Mouse (Mus musculus) midbrain, embryonic 15.5 days (tissue): ENCODE data around the gene Slit3. TPM values are rescaled to one million over a fixed set of nuclear protein-coding genes. Genes with fewer than 3 reads are reported as not detected.
A peak's percentile ranks its signal among the peaks of the same experiment; 100 is the strongest.

Experiments
- ATAC-seq: fragments of 200-750 bp; cut with Nextera tagmentation; replicated peaks from 2 replicates; pipeline ENCODE4 v1.8.0; 2017; ENCODE audit warnings: moderate TSS enrichment
- H3K27ac ChIP-seq: fragments of 300-500 bp; sonication (generic); 2 replicates; pipeline ENCODE4 v1.5.1; 2015; ENCODE audit warnings: mild to moderate bottlenecking, inconsistent platforms
- H3K27me3 ChIP-seq: fragments of 300-500 bp; sonication (generic); replicated peaks from 2 replicates; pipeline ENCODE4 v1.6.1; 2015; ENCODE audit warnings: inconsistent platforms
- H3K36me3 ChIP-seq: fragments of 300-500 bp; sonication (generic); replicated peaks from 2 replicates; pipeline ENCODE4 v1.6.1; 2015; ENCODE audit warnings: inconsistent platforms
- H3K4me1 ChIP-seq: fragments of 300-500 bp; sonication (generic); 2 replicates; pipeline ENCODE4 v1.6.1; 2015; ENCODE audit warnings: inconsistent platforms
- H3K4me2 ChIP-seq: fragments of 300-500 bp; sonication (generic); 2 replicates; pipeline ENCODE4 v1.6.1; 2015; ENCODE audit warnings: inconsistent platforms, mild to moderate bottlenecking, moderate library complexity
- H3K4me3 ChIP-seq: fragments of 300-500 bp; sonication (generic); 2 replicates; pipeline ENCODE4 v1.5.1; 2015; ENCODE audit warnings: mild to moderate bottlenecking, inconsistent platforms
- H3K9ac ChIP-seq: fragments of 300-500 bp; sonication (generic); 2 replicates; pipeline ENCODE4 v1.6.1; 2015; ENCODE audit warnings: mild to moderate bottlenecking, inconsistent platforms
- H3K9me3 ChIP-seq: fragments of 300-500 bp; sonication (generic); 2 replicates; pipeline ENCODE4 v1.6.1; 2016; ENCODE audit warnings: inconsistent platforms
- WGBS: fragments of 180-500 bp; shearing (Covaris S2); methylation state at CpG from one replicate; pipeline ENCODE4 v1.1.7; 2015; ENCODE audit warnings: mixed read lengths; 5-methylcytosine and 5-hydroxymethylcytosine counted together
- polyA plus RNA-seq: library from polyadenylated mRNA; unstranded; fragments of >200 nt; fragmentation: Nextera tagmentation; extraction: Ambion mirVana; gene quantifications from 2 replicates; pipeline ENCODE4 v1.2.1, GENCODE M21; 2015

Slit3 gene
- polyA plus RNA-seq, 1 experiment from 2014 or later = 5.9 TPM

GRCm38 (mm10) chr11:35407341-35408154 is 286.5 kb downstream of the Slit3 start:
- WGBS = 50% methylated on average over 12 of the region's 12 CpGs
- H3K4me2 ChIP-seq = no peak overlapping the region
- peak; percentile 85 for ATAC-seq
- no peak overlapping the region for H3K27ac ChIP-seq
- no peaks in the 10 kb centered on the region for H3K36me3 ChIP-seq
- H3K27me3 ChIP-seq = peaks cover 23% of the 10 kb centered on the region; the same call in 1 of the 2 replicates
- H3K9ac ChIP-seq = no peak overlapping the region
- H3K9me3 ChIP-seq = no peaks in the 10 kb centered on the region
- no peak overlapping the region for H3K4me3 ChIP-seq
- peaks cover 7% of the 10 kb centered on the region; the same call in 1 of the 2 replicates for H3K4me1 ChIP-seq

GRCm38 (mm10) chr11:35410431-35410830 is 289.4 kb downstream of the Slit3 start:
- no peaks in the 10 kb centered on the region for H3K36me3 ChIP-seq
- no peak overlapping the region for H3K9ac ChIP-seq
- WGBS = 84% methylated on average over 3 of the region's 3 CpGs
- no peaks in the 10 kb centered on the region for H3K9me3 ChIP-seq
- H3K4me3 ChIP-seq = no peak overlapping the region
- no peak overlapping the region for H3K27ac ChIP-seq
- H3K4me1 ChIP-seq = peaks cover 7% of the 10 kb centered on the region; the same call in 1 of the 2 replicates
- peaks cover 15% of the 10 kb centered on the region; the same call in 1 of the 2 replicates for H3K27me3 ChIP-seq
- H3K4me2 ChIP-seq = no peak overlapping the region
- ATAC-seq = no peak

- H3K4me1 ChIP-seq = 0 out of 2 replicates have a peak, but pooled peaks cover 7% of the 10 kb centered on the region
- H3K27me3 ChIP-seq = 0 out of 2 replicates have a peak, but pooled peaks cover 3% of the 10 kb centered on the region
- H3K9ac ChIP-seq = no peak overlapping the region
- ATAC-seq = no peak
- H3K27ac ChIP-seq = no peak overlapping the region
- no peaks in the 10 kb centered on the region for H3K9me3 ChIP-seq
- no peak overlapping the region for H3K4me3 ChIP-seq
- H3K36me3 ChIP-seq = no peaks in the 10 kb centered on the region
- WGBS = 48% methylated on average over 9 of the region's 9 CpGs
- H3K4me2 ChIP-seq = no peak overlapping the region
Observed at GRCm38 (mm10) chr11:35415768-35416401, 294.9 kb downstream of the Slit3 start.

- H3K4me2 ChIP-seq = no peak overlapping the region
- no peak overlapping the region for H3K9ac ChIP-seq
- WGBS = 56% methylated on average over 14 of the region's 14 CpGs
- H3K9me3 ChIP-seq = no peaks in the 10 kb centered on the region
- no peak overlapping the region for H3K27ac ChIP-seq
- no peaks in the 10 kb centered on the region for H3K36me3 ChIP-seq
- 0 out of 2 replicates have a peak, but pooled peaks cover 3% of the 10 kb centered on the region for H3K27me3 ChIP-seq
- 0 out of 2 replicates have a peak, but pooled peaks cover 7% of the 10 kb centered on the region for H3K4me1 ChIP-seq
- ATAC-seq = no peak
- no peak overlapping the region for H3K4me3 ChIP-seq
Observed at GRCm38 (mm10) chr11:35416402-35417093, 295.5 kb downstream of the Slit3 start.

- H3K27me3 ChIP-seq = 0 out of 2 replicates have a peak, but pooled peaks cover 3% of the 10 kb centered on the region
- no peaks in the 10 kb centered on the region for H3K36me3 ChIP-seq
- no peaks in the 10 kb centered on the region for H3K9me3 ChIP-seq
- H3K4me3 ChIP-seq = no peak overlapping the region
- ATAC-seq = no peak
- H3K27ac ChIP-seq = no peak overlapping the region
- 0 out of 2 replicates have a peak, but pooled peaks cover 7% of the 10 kb centered on the region for H3K4me1 ChIP-seq
- no peak overlapping the region for H3K4me2 ChIP-seq
- no peak overlapping the region for H3K9ac ChIP-seq
- 74% methylated on average over 13 of the region's 13 CpGs for WGBS
Observed at GRCm38 (mm10) chr11:35417911-35418552, 297.0 kb downstream of the Slit3 start.

- Histone ChIP-seq H3K4me2 (no peak overlapping the region), H3K4me1 (0 out of 2 replicates have a peak, but pooled peaks cover 7% of the 10 kb centered on the region), H3K36me3 (no peaks in the 10 kb centered on the region), H3K9ac (no peak overlapping the region), H3K4me3 (no peak overlapping the region), H3K9me3 (no peaks in the 10 kb centered on the region), H3K27me3 (0 out of 2 replicates have a peak, but pooled peaks cover 3% of the 10 kb centered on the region), H3K27ac (no peak overlapping the region)
- 81% methylated on average over 5 of the region's 5 CpGs for WGBS
- no peak for ATAC-seq
Observed at GRCm38 (mm10) chr11:35419013-35419412, 298.0 kb downstream of the Slit3 start.

- 0 out of 2 replicates have a peak, but pooled peaks cover 3% of the 10 kb centered on the region for H3K27me3 ChIP-seq
- no peak for ATAC-seq
- H3K36me3 ChIP-seq = no peaks in the 10 kb centered on the region
- no peak overlapping the region for H3K4me3 ChIP-seq
- H3K9ac ChIP-seq = no peak overlapping the region
- WGBS = 71% methylated on average over 4 of the region's 4 CpGs
- H3K4me2 ChIP-seq = no peak overlapping the region
- no peaks in the 10 kb centered on the region for H3K9me3 ChIP-seq
- no peak overlapping the region for H3K27ac ChIP-seq
- 0 out of 2 replicates have a peak, but pooled peaks cover 3% of the 10 kb centered on the region for H3K4me1 ChIP-seq
Observed at GRCm38 (mm10) chr11:35421728-35422127, 300.7 kb downstream of the Slit3 start.

GRCm38 (mm10) chr11:35428036-35428435 is 307.0 kb downstream of the Slit3 start:
- no peak overlapping the region for H3K4me3 ChIP-seq
- ATAC-seq = no peak
- no peak overlapping the region for H3K9ac ChIP-seq
- no peaks in the 10 kb centered on the region for H3K36me3 ChIP-seq
- WGBS = 66% methylated on average over 7 of the region's 7 CpGs
- no peaks in the 10 kb centered on the region for H3K27me3 ChIP-seq
- no peaks in the 10 kb centered on the region for H3K9me3 ChIP-seq
- no peak overlapping the region for H3K27ac ChIP-seq
- H3K4me2 ChIP-seq = no peak overlapping the region
- H3K4me1 ChIP-seq = no peaks in the 10 kb centered on the region

GRCm38 (mm10) chr11:35431130-35431529 is 310.1 kb downstream of the Slit3 start:
- Histone ChIP-seq H3K27ac (no peak overlapping the region), H3K4me3 (no peak overlapping the region), H3K4me1 (no peaks in the 10 kb centered on the region), H3K4me2 (no peak overlapping the region), H3K9me3 (no peaks in the 10 kb centered on the region), H3K9ac (no peak overlapping the region), H3K36me3 (no peaks in the 10 kb centered on the region), H3K27me3 (no peaks in the 10 kb centered on the region)
- WGBS = 74% methylated on average over 8 of the region's 8 CpGs
- no peak for ATAC-seq

- Histone ChIP-seq H3K27me3 (peaks cover 3% of the 10 kb centered on the region; the same call in 1 of the 2 replicates), H3K9me3 (no peaks in the 10 kb centered on the region), H3K4me2 (no peak overlapping the region), H3K27ac (no peak overlapping the region), H3K4me3 (no peak overlapping the region), H3K4me1 (peaks cover 4% of the 10 kb centered on the region; the same call in 1 of the 2 replicates), H3K9ac (no peak overlapping the region), H3K36me3 (no peaks in the 10 kb centered on the region)
- no peak for ATAC-seq
- 88% methylated on average over 6 of the region's 6 CpGs for WGBS
Observed at GRCm38 (mm10) chr11:35437510-35437909, 316.5 kb downstream of the Slit3 start.

- Histone ChIP-seq H3K9me3 (no peaks in the 10 kb centered on the region), H3K4me3 (no peak overlapping the region), H3K36me3 (no peaks in the 10 kb centered on the region), H3K27me3 (peaks cover 9% of the 10 kb centered on the region; the same call in 1 of the 2 replicates), H3K9ac (no peak overlapping the region), H3K4me2 (no peak overlapping the region), H3K27ac (no peak overlapping the region), H3K4me1 (peaks cover 4% of the 10 kb centered on the region; the same call in 1 of the 2 replicates)
- WGBS = 16% methylated on average over 11 of the region's 11 CpGs
- ATAC-seq = no peak
Observed at GRCm38 (mm10) chr11:35440186-35440585, 319.2 kb downstream of the Slit3 start.
